Mouse (Mus musculus) right cerebral cortex, postnatal 4 days (tissue): ENCODE data around the gene Iars2.

ENCODE experiments used
- DNase-seq: peaks from one replicate; pipeline ENCODE4 v3.0.0-alpha.2; 2022

Gene Iars2

DNA sequence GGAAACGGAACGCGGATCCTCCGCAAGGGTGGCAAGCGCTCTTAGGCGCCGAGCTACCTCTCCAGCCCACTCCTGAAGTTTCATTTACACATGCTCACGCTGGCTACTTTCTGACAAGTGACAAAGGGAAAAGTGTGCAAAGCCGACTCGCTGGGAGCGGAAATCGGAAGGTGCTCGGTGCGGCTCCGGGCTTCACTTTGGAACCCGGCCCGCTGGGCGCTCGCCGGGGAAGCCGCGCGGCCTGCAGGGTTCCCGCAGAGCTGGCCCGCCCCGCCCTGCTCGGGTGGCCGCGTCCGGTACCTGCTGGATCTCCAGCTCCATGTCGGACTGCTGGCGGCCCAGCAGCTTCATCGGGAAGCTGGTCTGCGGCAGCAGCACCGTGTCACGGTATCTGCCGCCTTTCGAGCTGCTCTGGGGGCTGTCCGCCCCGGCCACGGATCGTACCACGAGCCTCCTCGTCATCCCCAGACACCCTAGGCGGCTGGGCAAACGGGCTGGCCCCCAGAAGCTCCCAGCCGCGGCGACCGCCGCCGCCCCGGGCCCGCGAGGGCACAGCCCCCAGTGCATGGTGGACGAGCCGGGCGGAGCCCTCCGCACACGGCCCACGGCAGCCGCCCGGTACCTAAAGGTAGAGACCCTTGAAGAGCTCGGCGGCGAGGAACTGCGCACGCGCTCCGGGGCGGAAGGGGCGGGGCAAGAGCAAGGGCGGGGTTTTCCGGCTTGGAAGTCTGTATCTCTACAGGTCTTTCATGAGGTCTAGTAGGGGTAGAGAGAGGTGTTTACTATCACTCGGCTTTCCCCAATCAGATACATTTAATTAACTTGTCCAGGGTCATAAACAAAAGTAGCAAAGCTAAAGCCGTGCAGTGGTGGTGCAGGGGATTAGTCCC lies at the start of gene Iars2:
TSS of gene Iars2 (minus strand) at position 676 of the 890 bp plus-strand sequence.
- peak; percentile 91 for DNase-seq

DNA sequence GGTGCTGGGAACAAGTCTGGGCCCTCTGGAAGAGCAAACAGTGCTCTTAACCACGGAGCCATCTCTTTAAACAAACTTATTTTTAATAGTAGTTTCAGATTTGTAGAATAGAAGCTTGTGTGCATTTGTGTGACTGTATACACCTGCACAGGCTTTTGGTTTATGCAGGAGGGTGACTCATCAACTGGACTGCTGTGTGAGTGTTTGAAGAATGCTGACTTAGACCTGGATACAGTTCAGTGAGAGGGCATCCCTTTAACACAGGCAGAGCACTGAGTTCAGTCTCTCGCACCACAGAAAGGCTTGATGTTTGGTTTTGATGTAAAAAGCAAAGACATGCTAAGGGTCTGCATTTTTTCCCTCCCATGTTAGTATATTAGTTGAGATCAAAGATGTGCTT lies 48.2 kb upstream of the Iars2 start:
- no peak for DNase-seq

- DNase-seq: no peak
Measured at GRCm38 (mm10) chr1:185376390-185376789, 47.2 kb upstream of the Iars2 start.

- DNase-seq: no peak
Measured at GRCm38 (mm10) chr1:185369979-185370378, 40.8 kb upstream of the Iars2 start.

- no peak for DNase-seq
Measured at GRCm38 (mm10) chr1:185367383-185367782, 38.2 kb upstream of the Iars2 start.

- no peak for DNase-seq
Measured at GRCm38 (mm10) chr1:185364183-185364540, 35.0 kb upstream of the Iars2 start.

- DNase-seq: peak; percentile 23
Measured at GRCm38 (mm10) chr1:185363526-185364182, 34.5 kb upstream of the Iars2 start.

DNA sequence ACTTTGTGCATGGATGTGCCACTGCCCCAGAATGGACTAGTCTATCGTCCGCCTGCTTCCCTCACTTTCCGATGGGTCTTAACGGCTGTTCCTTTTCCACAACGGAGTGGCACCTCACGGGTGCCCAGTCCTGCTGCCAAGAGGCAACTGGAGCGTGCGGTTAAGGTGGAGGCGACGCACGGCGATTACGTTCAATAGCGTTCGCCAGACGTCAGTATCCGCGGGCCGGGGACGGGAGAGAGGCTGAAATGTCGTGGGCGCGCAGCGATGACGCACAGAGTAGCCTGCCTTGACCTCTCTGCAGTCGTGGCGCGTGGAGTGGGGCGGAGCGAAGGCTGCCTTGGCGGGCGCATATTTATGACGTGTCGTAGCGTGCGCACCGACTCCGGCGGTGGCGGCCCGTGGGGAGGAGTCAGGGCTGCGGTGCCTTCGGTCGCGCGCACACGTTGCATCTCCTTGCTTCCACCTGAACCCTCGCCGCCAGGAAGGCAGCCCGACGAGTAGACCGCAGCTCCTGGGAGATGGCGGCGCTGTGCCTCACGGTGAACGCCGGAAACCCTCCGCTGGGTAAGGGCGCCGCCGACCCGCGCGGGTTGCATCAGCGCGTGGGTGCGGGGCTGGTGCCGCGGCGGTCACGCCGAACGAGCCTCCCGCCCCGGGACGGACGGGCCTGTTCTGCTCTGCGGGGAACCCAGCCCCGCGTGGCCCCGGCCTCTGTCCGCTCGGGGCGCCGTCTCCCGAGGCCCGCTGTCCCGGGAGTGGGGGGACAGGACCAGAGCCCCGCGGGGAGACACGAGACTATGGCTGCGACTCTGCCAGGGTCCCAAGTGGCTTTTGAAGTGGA lies 33.7 kb upstream of the Iars2 start, which contains the start of gene Eprs:
TSS of gene Eprs (plus strand) at position 368 of the 844 bp plus-strand sequence.
- DNase-seq: peak; percentile 99

DNA sequence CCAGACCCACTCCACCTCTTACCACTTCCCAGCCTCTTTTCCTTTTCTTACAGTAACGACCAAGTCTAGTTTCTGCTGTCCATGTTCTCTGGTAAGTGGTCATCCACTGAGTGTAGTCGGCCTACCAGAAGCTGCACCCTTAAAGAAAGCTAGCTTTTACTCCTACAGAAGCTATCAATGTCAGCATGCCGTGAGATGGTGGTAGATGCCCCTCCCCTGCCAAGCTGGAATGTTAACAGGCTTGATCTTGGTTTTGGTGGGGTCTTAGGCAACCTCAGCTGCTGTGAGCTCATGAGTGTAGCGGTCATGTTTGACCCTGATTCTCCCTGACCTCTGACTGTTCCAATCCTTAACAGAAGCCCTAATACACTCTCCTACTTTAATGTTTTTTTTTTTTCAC lies 29.0 kb upstream of the Iars2 start:
- no peak for DNase-seq

DNA sequence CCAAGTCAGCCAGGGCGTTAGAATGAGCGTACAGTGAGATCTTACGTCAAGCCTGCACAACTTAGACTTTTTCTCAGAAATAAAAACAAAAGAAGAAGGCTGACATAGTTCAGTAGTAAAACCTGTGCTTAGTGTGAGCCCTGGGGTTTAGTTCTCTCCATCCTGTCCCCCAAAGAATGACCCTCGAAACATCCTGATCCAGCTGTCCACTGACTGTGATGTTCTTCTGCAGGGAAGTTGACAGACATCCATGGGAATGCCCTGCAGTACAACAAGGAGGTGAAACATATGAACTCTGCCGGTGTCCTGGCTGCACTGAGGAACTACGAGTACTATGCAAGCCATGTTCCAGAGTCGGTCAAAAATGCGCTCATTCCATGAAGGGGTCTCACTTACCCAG lies 27.1 kb upstream of the Iars2 start:
- no peak for DNase-seq

DNA sequence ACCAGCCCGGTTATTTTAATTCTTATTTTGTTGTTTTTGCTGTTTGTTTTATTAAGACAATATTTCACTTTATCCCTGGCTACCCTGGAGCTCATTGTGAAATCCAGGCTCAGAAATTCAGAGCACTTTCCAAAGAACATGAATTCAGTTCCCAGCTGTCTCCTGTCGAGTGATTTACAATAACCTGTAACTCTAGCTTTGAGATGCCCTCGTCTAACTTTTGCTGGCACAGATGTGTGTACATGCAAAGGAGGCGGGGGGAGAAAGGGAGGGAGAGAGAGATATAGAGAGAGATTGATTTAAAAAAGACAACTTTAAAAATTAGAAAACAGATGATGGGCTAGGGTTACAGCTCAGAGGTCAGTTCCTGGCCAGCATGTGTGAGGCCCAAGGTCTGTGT lies 25.5 kb upstream of the Iars2 start:
- no peak for DNase-seq

GRCm38 (mm10) chr1:185353351-185353750 lies 24.2 kb upstream of the Iars2 start:
- DNase-seq: no peak

- no peak for DNase-seq
Measured at GRCm38 (mm10) chr1:185352151-185352550, 23.0 kb upstream of the Iars2 start.

DNA sequence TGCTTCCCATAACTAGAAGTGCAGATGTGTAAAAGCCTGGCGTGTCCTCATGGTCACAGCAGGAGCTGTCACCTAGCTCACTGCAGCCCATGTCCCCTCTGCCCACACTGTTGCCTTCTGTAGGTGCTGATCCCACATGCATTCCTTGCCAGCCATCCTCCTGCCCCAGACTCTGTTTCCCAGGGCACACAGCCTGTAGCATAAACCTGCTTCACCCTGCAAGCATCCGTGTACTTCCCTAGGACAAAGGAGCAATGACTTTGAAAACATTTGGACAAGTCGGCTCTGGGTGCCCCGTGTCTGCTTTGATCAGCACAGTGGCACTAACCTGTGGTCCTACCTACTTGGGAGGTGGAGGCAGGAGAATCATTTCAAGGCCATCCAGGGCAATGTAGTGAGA lies 21.4 kb upstream of the Iars2 start:
- DNase-seq: no peak

GRCm38 (mm10) chr1:185349741-185350140 lies 20.5 kb upstream of the Iars2 start:
- no peak for DNase-seq

DNA sequence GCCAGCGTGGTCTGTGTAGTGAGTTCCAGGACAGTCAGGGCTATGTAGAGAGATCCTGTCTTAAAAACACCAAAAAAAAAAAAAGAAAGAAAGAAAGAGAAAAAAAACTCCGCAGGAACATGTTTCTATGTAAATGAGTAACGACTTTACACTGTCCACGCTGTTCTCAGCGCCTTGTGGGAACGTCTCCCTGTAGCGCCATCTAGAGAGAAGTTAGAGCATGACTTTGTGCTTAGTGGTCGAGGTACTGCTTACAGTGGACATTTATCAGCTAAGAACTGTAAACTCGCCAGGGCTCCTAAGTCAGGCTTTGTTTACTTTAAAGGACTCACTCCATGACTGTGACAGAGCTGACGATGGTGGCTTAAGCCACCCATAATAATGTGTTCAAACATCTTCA lies 17.0 kb upstream of the Iars2 start:
- DNase-seq: no peak

DNA sequence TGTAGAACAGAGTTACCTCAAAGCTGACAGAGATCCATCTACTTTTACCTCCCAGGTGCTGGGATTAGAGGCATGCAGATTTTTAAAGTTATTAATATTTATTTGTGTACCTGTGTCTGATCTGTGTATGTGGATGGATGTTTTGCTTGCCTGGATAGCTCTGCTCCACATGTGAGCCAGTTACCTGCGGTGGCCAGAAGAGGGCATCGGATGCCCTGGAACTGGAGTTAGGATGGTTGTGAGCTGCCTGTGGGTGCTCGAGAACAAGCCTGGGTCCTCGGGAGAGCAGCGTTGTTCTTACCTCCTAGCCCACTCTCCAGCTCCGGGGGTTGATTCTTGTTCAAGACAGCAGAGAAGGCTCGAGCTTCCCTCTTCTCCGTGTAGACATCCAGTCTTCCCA lies 14.2 kb upstream of the Iars2 start:
- no peak for DNase-seq

GRCm38 (mm10) chr1:185342441-185342840 lies 13.2 kb upstream of the Iars2 start:
- no peak for DNase-seq

GRCm38 (mm10) chr1:185336535-185336934 lies 7.3 kb upstream of the Iars2 start:
- no peak for DNase-seq

DNA sequence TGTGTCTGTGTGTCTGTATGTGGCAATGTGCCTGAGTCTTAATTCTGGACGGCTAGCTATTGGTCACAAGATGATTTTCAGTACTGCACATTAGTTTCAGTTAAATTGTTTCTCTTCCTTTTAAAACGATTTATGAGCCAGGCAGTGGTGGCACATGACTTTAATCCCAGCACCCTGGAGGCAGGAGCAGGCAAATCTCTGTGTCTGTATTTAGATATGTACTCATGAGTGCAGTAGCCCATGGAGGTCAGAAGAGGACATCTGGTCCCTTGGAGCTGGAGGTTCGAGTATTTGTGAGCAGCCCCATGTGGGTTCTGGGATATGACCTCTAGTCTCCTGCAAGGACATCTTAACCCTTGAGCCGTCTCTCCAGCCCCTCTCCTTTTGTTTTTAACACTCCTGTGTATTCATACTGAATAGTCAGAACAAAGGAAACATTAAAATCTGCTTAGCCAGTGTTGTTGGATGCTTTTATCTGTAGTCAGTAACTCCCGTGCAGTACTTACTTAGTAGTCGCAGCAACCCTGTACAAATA lies 6.1 kb upstream of the Iars2 start:
- DNase-seq: no peak

DNA sequence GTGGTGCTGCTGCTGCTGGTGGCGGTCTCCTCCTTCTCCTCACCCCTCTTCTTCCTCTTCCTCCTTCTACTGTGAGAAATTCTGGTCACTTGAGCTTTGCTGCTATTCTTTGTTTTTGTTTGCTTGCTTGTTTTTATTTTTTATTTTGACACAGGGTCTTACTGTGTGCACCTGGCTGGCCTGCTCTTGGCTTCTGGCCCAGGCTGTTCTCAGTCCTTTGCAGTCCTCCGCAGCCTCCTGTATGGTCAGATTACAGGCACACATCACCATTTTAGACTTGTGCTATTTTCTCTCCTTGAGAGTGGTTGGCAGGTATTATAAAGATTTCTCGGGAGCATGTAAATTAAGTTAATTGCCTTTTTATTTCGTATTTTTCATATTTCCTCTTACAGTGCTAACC lies 4.9 kb upstream of the Iars2 start:
- no peak for DNase-seq

GRCm38 (mm10) chr1:185333651-185334050 lies 4.5 kb upstream of the Iars2 start:
- no peak for DNase-seq

GRCm38 (mm10) chr1:185331983-185332430 lies 2.8 kb upstream of the Iars2 start, which contains the start of gene Bpnt1:
Gene Bpnt1, plus strand, starts transcription at chr1:185332149.
- peak; percentile 84 for DNase-seq
